Mouse (Mus musculus): ENCODE data around the gene Tor1aip1.

DNA sequence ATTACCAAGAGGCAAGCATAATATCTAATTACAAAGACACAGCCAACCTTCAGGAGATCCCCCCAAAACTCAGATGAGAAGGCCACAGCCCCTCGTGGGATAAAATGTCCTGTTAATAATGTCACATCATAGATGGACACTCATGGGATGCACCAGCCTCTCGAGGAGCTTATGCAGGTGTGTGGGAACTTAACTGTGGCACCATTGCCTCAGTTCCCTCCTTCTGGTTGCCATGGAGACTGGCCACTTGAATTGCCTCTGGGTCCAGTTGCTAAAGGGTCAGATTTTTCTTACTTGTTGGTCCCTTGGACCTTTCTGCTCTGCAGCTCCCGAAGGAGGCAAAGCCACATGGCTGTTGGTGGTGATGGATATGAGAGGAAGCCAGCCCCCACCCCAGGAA lies 41.4 kb upstream of the Tor1aip1 start:
- TF ChIP-seq POLR2A (IDR thresholded peaks at IDR 0.05; ENCODE audit: low read depth, low read length) = no peak
- TF ChIP-seq CTCF (IDR thresholded peaks at IDR 0.05; ENCODE audit: extremely low read depth, insufficient read depth, insufficient read length, insufficient replicate concordance) = no peak

Measured in spleen, adult 2 months (tissue).